Mouse (Mus musculus) lung, postnatal 0 days (tissue): ENCODE measurements at regions not wholly inside any gene's neighbourhood (a gene's known extent, or its start where the extent isn't known, plus 50 kb on each side); places are given as distances from the start of the nearest gene placed in this dataset.
A peak's percentile ranks its signal among the peaks of the same experiment; 100 is the strongest.

ENCODE experiments used
- ATAC-seq: fragments of 200-750 bp; cut with Nextera tagmentation; 2 replicates; pipeline ENCODE4 v1.8.0; 2017; ENCODE audit warnings: moderate library complexity
- DNase-seq: peaks from one replicate; pipeline ENCODE4 v3.0.0-alpha.2; 2016; ENCODE audit warnings: low spot score
- H3K27ac ChIP-seq: fragments of 300-500 bp; sonication (generic); 2 replicates; pipeline ENCODE4 v1.5.1; 2014; ENCODE audit warnings: antibody characterized with exemption, mild to moderate bottlenecking, low read length, mixed read lengths
- H3K27me3 ChIP-seq: fragments of 300-500 bp; sonication (generic); replicated peaks from 2 replicates; pipeline ENCODE4 v1.6.1; 2014; ENCODE audit warnings: low read length, mixed read lengths; ENCODE audit not compliant: insufficient read depth
- H3K36me3 ChIP-seq: fragments of 300-500 bp; sonication (generic); 2 replicates; pipeline ENCODE4 v1.6.1; 2014; ENCODE audit warnings: low read length, mixed read lengths; ENCODE audit not compliant: insufficient read depth
- H3K4me1 ChIP-seq: fragments of 300-500 bp; sonication (generic); 2 replicates; pipeline ENCODE4 v1.6.1; 2014; ENCODE audit warnings: antibody characterized with exemption, low read depth, low read length, mixed read lengths; ENCODE audit not compliant: insufficient read depth
- H3K4me2 ChIP-seq: fragments of 300-500 bp; sonication (generic); replicated peaks from 2 replicates; pipeline ENCODE4 v1.6.1; 2014; ENCODE audit warnings: low read depth, mild to moderate bottlenecking, low read length, moderate library complexity, mixed read lengths
- H3K4me3 ChIP-seq: fragments of 300-500 bp; sonication (generic); 2 replicates; pipeline ENCODE4 v1.5.1; 2014; ENCODE audit warnings: low read depth, low read length
- H3K9ac ChIP-seq: fragments of 300-500 bp; sonication (generic); replicated peaks from 2 replicates; pipeline ENCODE4 v1.6.1; 2014; ENCODE audit warnings: low read depth, mild to moderate bottlenecking
- H3K9me3 ChIP-seq: fragments of 300-500 bp; sonication (generic); 2 replicates; pipeline ENCODE4 v1.6.1; 2016; ENCODE audit warnings: low read length, mixed read lengths
- CTCF ChIP-seq: IDR thresholded peaks from 2 replicates; pipeline ENCODE4 v1.5.1; 2016; ENCODE audit warnings: antibody characterized with exemption, mild to moderate bottlenecking
- EP300 ChIP-seq: IDR thresholded peaks from 2 replicates; pipeline ENCODE4 v1.6.1; 2016; ENCODE audit warnings: antibody characterized with exemption, mild to moderate bottlenecking, control low read depth
- WGBS: fragments of 180-500 bp; shearing (Covaris S2); extraction: QIAGEN DNeasy Blood & Tissue Kit; methylation state at CpG from one replicate; pipeline ENCODE4 v1.1.7; 2014; 5-methylcytosine and 5-hydroxymethylcytosine counted together

DNA sequence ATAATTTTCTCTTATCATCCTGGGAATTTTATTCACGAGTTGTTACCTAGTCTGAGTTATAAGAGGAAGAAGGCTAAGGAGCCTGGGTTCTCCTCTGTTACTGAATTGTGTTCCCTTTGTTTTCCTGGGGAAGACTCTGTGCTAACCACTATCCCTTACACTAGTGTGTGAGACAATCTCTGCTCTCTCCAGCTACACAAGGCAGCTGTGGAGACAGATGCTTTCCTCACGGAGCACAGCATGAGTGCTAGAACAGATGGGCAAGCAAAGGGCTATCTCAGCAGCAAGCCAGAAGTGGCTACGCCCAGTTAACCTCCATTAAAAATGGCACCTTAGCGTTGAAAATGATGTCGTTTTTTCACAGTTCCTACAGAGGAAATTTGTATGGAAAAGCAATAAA lies 75.5 kb upstream of the Lef1 start:
- no peaks in the 10 kb centered on the region for H3K27me3 ChIP-seq
- H3K9me3 ChIP-seq: no peaks in the 10 kb centered on the region
- 62% methylated on average over 5 of the region's 5 CpGs for WGBS
- no peak overlapping the region for H3K9ac ChIP-seq
- TF ChIP-seq CTCF (no peak), EP300 (no peak)
- H3K27ac ChIP-seq: no peak overlapping the region
- ATAC-seq (no peak), DNase-seq (no peak)
- no peaks in the 10 kb centered on the region for H3K4me1 ChIP-seq
- H3K36me3 ChIP-seq: no peaks in the 10 kb centered on the region
- no peak overlapping the region for H3K4me2 ChIP-seq
- H3K4me3 ChIP-seq: no peak overlapping the region

DNA sequence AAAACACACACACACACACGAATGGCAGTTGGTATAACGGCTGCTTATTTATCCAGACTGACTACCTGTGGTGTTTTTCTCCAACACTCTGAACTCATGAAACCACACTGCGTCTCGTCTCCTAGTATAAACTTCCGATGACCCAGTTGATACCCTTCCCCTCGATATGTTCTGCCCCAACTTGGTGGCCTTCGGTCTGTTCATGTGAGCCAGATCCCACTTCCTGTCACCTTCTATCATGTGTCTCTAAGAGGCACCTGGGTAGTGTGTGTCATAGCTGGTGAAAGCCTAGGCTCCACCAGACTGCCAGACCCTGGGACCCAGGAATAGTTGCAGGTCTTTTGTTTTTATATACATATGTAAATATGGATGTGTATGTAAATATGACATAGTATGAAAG lies 83.9 kb upstream of the Lef1 start:
- 81% methylated on average over 7 of the region's 7 CpGs for WGBS
- no peaks in the 10 kb centered on the region for H3K36me3 ChIP-seq
- no peak for ATAC-seq
- no peaks in the 10 kb centered on the region for H3K27me3 ChIP-seq
- no peak overlapping the region for H3K4me3 ChIP-seq
- H3K9me3 ChIP-seq: no peaks in the 10 kb centered on the region
- H3K4me2 ChIP-seq: no peak overlapping the region
- TF ChIP-seq CTCF (no peak), EP300 (no peak)
- no peak overlapping the region for H3K27ac ChIP-seq
- H3K9ac ChIP-seq: no peak overlapping the region
- H3K4me1 ChIP-seq: no peaks in the 10 kb centered on the region
- DNase-seq: no peak

DNA sequence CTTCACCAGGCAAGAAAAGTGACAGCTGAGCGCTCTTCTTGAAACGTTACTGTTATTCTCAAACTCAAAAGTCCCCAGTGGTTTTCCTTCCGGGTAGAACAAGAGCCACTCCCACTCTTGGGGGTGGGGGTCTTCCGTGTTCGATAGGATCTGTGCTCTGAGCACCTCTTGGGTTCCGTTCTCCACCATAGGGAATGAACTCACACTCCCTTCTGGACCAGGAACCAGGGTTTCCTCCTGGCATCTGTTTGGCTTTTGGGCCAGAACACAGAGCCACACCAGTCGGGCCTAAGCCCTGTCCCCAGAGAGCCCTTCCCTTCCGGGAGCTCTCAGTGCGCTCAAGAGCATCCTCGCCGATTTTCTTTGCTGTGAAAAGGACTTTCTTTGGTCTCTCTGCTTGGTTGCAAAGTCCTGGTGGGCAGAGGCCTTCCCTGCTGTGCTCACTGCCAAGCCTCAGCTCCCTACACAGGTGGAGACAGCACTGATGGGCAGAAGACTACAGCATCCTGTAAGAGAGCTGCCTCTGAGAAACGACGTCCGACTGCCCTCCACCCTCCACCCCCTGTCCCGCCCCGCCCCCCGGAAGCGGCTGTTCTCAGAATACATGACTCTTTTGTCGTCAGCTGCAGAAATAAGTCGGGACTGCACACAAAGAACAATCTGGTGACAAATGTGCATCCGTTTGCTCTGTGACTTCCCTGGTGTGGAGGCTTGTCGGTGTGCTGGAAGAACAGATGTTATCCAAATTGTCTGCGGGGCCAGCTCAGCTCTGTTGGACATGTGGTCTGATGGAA lies 90.9 kb upstream of the Lef1 start:
- Histone ChIP-seq H3K4me3 (peak overlapping the region; percentile 17), H3K9ac (no peak overlapping the region), H3K4me2 (peak overlapping the region; percentile 47), H3K27ac (peak overlapping the region; percentile 47; the same call in 1 of the 2 replicates), H3K4me1 (no peaks in the 10 kb centered on the region), H3K27me3 (no peaks in the 10 kb centered on the region), H3K36me3 (no peaks in the 10 kb centered on the region), H3K9me3 (no peaks in the 10 kb centered on the region)
- TF ChIP-seq CTCF: no peak
- TF ChIP-seq EP300: no peak
- DNase-seq: peak; percentile 59
- 16% methylated on average over 23 of the region's 23 CpGs for WGBS
- ATAC-seq: peak; percentile 80

DNA sequence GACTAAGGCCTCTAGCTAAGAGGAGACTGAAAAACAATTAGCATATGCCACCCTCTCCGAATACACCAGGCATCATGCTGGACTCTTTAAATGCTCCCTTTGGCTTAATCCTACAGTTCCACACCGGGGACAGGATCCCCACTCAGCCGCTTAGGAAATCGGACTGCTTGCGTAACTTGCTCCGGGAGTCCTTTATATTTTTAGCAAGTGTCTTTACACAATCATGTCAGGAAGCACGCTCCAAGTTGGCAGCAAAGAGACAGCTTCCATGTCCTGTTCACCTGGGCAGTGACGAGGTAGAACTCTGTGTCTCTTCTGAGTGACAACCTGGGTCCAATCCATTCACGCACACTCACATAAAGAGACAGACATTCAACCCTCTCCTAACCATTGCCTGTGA lies 92.4 kb upstream of the Lef1 start:
- DNase-seq: peak; percentile 72
- 42% methylated on average over 9 of the region's 9 CpGs for WGBS

DNA sequence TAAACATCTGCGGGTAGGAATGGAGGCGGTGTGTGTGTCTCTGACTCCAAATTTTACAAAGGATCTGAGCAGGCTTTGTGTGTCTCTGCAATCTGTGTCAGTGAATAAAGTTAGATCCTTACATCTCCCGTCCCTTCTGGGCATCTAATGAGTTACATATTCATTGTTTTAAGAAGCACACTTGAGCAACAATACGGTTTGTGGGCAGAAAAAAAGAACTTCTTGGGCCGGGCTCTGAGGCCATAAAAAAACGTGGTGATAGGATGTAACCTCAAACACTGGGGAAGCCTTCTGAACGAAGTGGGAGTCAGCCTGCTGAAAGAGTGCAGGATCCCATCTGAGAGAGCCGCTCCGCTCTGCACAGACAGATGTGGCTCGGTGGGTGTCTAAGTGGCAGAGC lies 94.2 kb upstream of the Lef1 start:
- TF ChIP-seq EP300 (no peak), CTCF (no peak)
- Histone ChIP-seq H3K27ac (no peak overlapping the region), H3K9me3 (no peaks in the 10 kb centered on the region), H3K4me1 (no peaks in the 10 kb centered on the region), H3K9ac (no peak overlapping the region), H3K36me3 (no peaks in the 10 kb centered on the region), H3K27me3 (no peaks in the 10 kb centered on the region), H3K4me2 (no peak overlapping the region), H3K4me3 (no peak overlapping the region)
- DNase-seq (no peak), ATAC-seq (no peak)
- 59% methylated on average over 10 of the region's 10 CpGs for WGBS

More for the DNA sequence above, 92.4 kb upstream of the Lef1 start:
- Histone ChIP-seq H3K4me3 (no peak overlapping the region), H3K9me3 (no peaks in the 10 kb centered on the region), H3K27ac (no peak overlapping the region), H3K9ac (no peak overlapping the region), H3K4me2 (no peak overlapping the region), H3K36me3 (no peaks in the 10 kb centered on the region), H3K4me1 (no peaks in the 10 kb centered on the region), H3K27me3 (no peaks in the 10 kb centered on the region)
- peak; percentile 37; the same call in 1 of the 2 replicates for ATAC-seq
- TF ChIP-seq CTCF: no peak

DNA sequence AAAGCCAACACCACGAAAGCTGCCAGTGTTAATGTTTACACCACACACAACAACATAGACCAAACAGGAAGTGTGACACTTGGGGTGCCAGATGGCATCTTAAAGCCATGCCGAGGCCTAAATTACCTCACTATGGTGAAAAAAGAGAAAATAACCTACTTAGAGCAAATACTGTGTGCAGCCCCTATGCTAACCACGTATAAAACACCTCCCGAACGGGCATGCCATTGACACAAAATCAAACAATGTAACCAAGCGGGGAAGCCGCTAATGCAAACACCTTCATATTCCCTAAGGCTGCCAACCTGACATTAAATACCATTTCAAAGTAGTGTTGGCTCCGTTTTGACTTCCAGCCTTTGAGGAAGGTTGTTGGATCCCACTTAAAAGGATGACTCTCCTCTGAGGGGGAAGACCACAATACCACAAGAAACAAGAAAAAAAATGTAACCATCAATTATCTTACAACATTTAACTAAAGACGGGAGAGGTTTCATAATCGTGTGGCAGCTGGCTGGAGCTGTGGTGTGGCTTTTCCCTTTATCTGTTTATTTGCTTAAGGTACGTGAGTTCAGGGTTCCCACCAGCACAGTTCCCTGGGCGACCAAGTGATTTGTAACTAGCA lies 96.1 kb upstream of the Lef1 start:
- no peak for ATAC-seq
- Histone ChIP-seq H3K4me3 (no peak overlapping the region), H3K9ac (no peak overlapping the region), H3K27me3 (no peaks in the 10 kb centered on the region), H3K4me2 (no peak overlapping the region), H3K36me3 (no peaks in the 10 kb centered on the region), H3K9me3 (no peaks in the 10 kb centered on the region), H3K4me1 (no peaks in the 10 kb centered on the region), H3K27ac (no peak overlapping the region)
- TF ChIP-seq CTCF (no peak), EP300 (no peak)
- peak; percentile 63 for DNase-seq
- WGBS: 29% methylated on average over 12 of the region's 12 CpGs
